Mouse (Mus musculus) embryonic fibroblast, embryonic 13.5 days (primary cell): Measurements from ENCODE around the gene Nav2.

Experiments used
- CTCF ChIP-seq: IDR thresholded peaks from 2 replicates; pipeline ENCODE4 v1.5.1; 2011; ENCODE audit warnings: mild to moderate bottlenecking, control low read depth, low read length, moderate library complexity, borderline replicate concordance; ENCODE audit not compliant: insufficient read depth
- POLR2A ChIP-seq: IDR thresholded peaks from 2 replicates; pipeline ENCODE4 v1.6.1; 2011; ENCODE audit warnings: low read depth, mild to moderate bottlenecking, control low read depth, low read length, moderate library complexity

GRCm38 (mm10) chr7:49586530-49587120, 678.1 kb downstream of the Nav2 start:
- TF ChIP-seq POLR2A (no peak), CTCF (no peak)
